Mouse (Mus musculus): Measurements from ENCODE around the gene Cenpp.
"Not testable (repeated sequence)": the region's sequence is repeated elsewhere in the genome, so short reads cannot be mapped to it uniquely, and the experiment has no call there.

Cenpp gene

GRCm38 (mm10) chr13:49607714-49608113 is 44.9 kb downstream of the Cenpp start, which contains the start of gene Ogn:
Gene Ogn, plus strand, starts transcription at chr13:49608046.
- no peak for DNase-seq (ENCODE audit: low read depth)

- DNase-seq (ENCODE audit: low read depth): no peak
Observed at GRCm38 (mm10) chr13:49603603-49604002, 49.0 kb downstream of the Cenpp start.

GRCm38 (mm10) chr13:49602541-49602940 is 50.0 kb downstream of the Cenpp start:
- not testable (repeated sequence) for DNase-seq (ENCODE audit: low read depth)

GRCm38 (mm10) chr13:49586062-49586461 is 66.5 kb downstream of the Cenpp start:
- no peak for DNase-seq (ENCODE audit: low read depth)

GRCm38 (mm10) chr13:49584307-49585005 is 68.1 kb downstream of the Cenpp start:
- DNase-seq (ENCODE audit: low read depth): no peak

- DNase-seq (ENCODE audit: low read depth): no peak
Observed at GRCm38 (mm10) chr13:49583859-49584258, 68.7 kb downstream of the Cenpp start.

GRCm38 (mm10) chr13:49581541-49582530 is 70.7 kb downstream of the Cenpp start, which contains the start of gene Omd:
Gene Omd, plus strand, starts transcription at chr13:49582462.
- no peak for DNase-seq (ENCODE audit: low read depth)

GRCm38 (mm10) chr13:49571418-49571817 is 81.2 kb downstream of the Cenpp start:
- peak; percentile 25 for DNase-seq (ENCODE audit: low read depth)

- DNase-seq (ENCODE audit: low read depth): no peak
Observed at GRCm38 (mm10) chr13:49570371-49570770, 82.2 kb downstream of the Cenpp start.

GRCm38 (mm10) chr13:49564347-49564746 is 88.2 kb downstream of the Cenpp start:
- DNase-seq (ENCODE audit: low read depth): no peak

- peak; percentile 17 for DNase-seq (ENCODE audit: low read depth)
Observed at GRCm38 (mm10) chr13:49560886-49561285, 91.7 kb downstream of the Cenpp start.

- DNase-seq (ENCODE audit: low read depth): no peak
Observed at GRCm38 (mm10) chr13:49559185-49559584, 93.4 kb downstream of the Cenpp start.

- DNase-seq (ENCODE audit: low read depth): no peak
Observed at GRCm38 (mm10) chr13:49556924-49557323, 95.7 kb downstream of the Cenpp start.

GRCm38 (mm10) chr13:49556203-49556602 is 96.4 kb downstream of the Cenpp start:
- no peak for DNase-seq (ENCODE audit: low read depth)

- DNase-seq (ENCODE audit: low read depth): no peak
Observed at GRCm38 (mm10) chr13:49554519-49554918, 98.1 kb downstream of the Cenpp start.

- no peak for DNase-seq (ENCODE audit: low read depth)
Observed at GRCm38 (mm10) chr13:49549616-49550015, 103.0 kb downstream of the Cenpp start.

- DNase-seq (ENCODE audit: low read depth): no peak
Observed at GRCm38 (mm10) chr13:49547563-49548150, 104.9 kb downstream of the Cenpp start.

GRCm38 (mm10) chr13:49546517-49546916 is 106.1 kb downstream of the Cenpp start:
- DNase-seq (ENCODE audit: low read depth): no peak

GRCm38 (mm10) chr13:49545646-49546045 is 106.9 kb downstream of the Cenpp start:
- no peak for DNase-seq (ENCODE audit: low read depth)

GRCm38 (mm10) chr13:49544279-49544678 is 108.3 kb downstream of the Cenpp start, which contains the start of gene Aspn:
Gene Aspn, plus strand, starts transcription at chr13:49544443.
- DNase-seq (ENCODE audit: low read depth): no peak

GRCm38 (mm10) chr13:49538693-49539092 is 113.9 kb downstream of the Cenpp start:
- no peak for DNase-seq (ENCODE audit: low read depth)

- no peak for DNase-seq (ENCODE audit: low read depth)
Observed at GRCm38 (mm10) chr13:49536946-49537345, 115.6 kb downstream of the Cenpp start.

Measured in c-Kit-positive CD71-negative TER-119-negative erythroid progenitor cells, embryonic 14.5 days (primary cell).